Mouse (Mus musculus) MEL (cell line): ENCODE results near the gene Stx1a. TPM values are rescaled to one million over a fixed set of nuclear protein-coding genes. Genes with fewer than 3 reads are reported as not detected.

ENCODE experiments used
- DNase-seq: peaks from one replicate; pipeline ENCODE4 v3.0.0; 2011; ENCODE audit warnings: low read depth, low spot score
- H3K27ac ChIP-seq: 2 replicates; pipeline ENCODE4 v1.5.1; 2012; ENCODE audit warnings: low read depth, mild to moderate bottlenecking, control low read depth, low read length, moderate library complexity; ENCODE audit not compliant: control insufficient read depth
- H3K27me3 ChIP-seq, 2 experiments: fragments of 150-350 bp in 1 of 2; sonication (generic) in 1 of 2; 2 replicates each; pipeline ENCODE4 v1.6.1; 2012; ENCODE audit warnings: low read length in 2 of 2, mild to moderate bottlenecking in 2 of 2, improper control_type of control experiment in 1 of 2, moderate library complexity in 1 of 2; ENCODE audit not compliant: insufficient read depth in 2 of 2, control insufficient read depth in 1 of 2
- H3K36me3 ChIP-seq, 2 experiments: 2 replicates each; pipeline ENCODE4 v1.6.1; 2012 to 2014; ENCODE audit warnings: low read length in 2 of 2, improper control_type of control experiment in 1 of 2, inconsistent platforms in 1 of 2, mild to moderate bottlenecking in 1 of 2; ENCODE audit not compliant: insufficient read depth in 2 of 2, control insufficient read depth in 1 of 2
- H3K4me1 ChIP-seq, 2 experiments: fragments of 150-350 bp in 1 of 2; sonication (generic) in 1 of 2; 2 replicates each; pipeline ENCODE4 v1.6.1; 2012; ENCODE audit warnings: low read length in 2 of 2, improper control_type of control experiment in 1 of 2, mild to moderate bottlenecking in 1 of 2; ENCODE audit not compliant: insufficient read depth in 2 of 2, control insufficient read depth in 1 of 2
- H3K4me3 ChIP-seq, 2 experiments: fragments of 150-350 bp in 1 of 2; sonication (generic) in 1 of 2; 2 replicates each; pipeline ENCODE4 v1.5.1; 2012; ENCODE audit warnings: low read depth in 2 of 2, low read length in 2 of 2, mild to moderate bottlenecking in 2 of 2, moderate library complexity in 2 of 2, control low read depth in 1 of 2, improper control_type of control experiment in 1 of 2; ENCODE audit not compliant: control insufficient read depth in 1 of 2, insufficient read depth in 1 of 2
- H3K79me2 ChIP-seq: 2 replicates; pipeline ENCODE4 v1.6.1; 2012; ENCODE audit warnings: mild to moderate bottlenecking, low read length, moderate library complexity; ENCODE audit not compliant: control insufficient read depth, poor library complexity, insufficient read depth
- H3K9ac ChIP-seq: 2 replicates; pipeline ENCODE4 v1.6.1; 2012; ENCODE audit warnings: low read depth, mild to moderate bottlenecking, control low read depth, low read length, moderate library complexity; ENCODE audit not compliant: control insufficient read depth, poor library complexity, severe bottlenecking
- H3K9me3 ChIP-seq: fragments of 150-350 bp; sonication (generic); replicated peaks from 2 replicates; pipeline ENCODE4 v1.6.1; 2012; ENCODE audit warnings: mild to moderate bottlenecking, low read length, improper control_type of control experiment, moderate library complexity; ENCODE audit not compliant: insufficient read depth
- CHD1 ChIP-seq: IDR thresholded peaks from 2 replicates; pipeline ENCODE4 v1.6.1; 2012; ENCODE audit warnings: low read depth, mild to moderate bottlenecking, inconsistent platforms, low read length, improper control_type of control experiment
- CTCF ChIP-seq, 3 experiments: IDR thresholded peaks in 2 of 3; conservative IDR thresholded peaks in 1 of 3; 2 replicates each; pipeline ENCODE4 v1.5.1; 2011 to 2012; ENCODE audit warnings: low read length in 3 of 3, low read depth in 2 of 3, mild to moderate bottlenecking in 2 of 3, improper control_type of control experiment in 1 of 3, inconsistent platforms in 1 of 3, mixed read lengths in 1 of 3, moderate library complexity in 1 of 3; ENCODE audit not compliant: control insufficient read depth in 1 of 3, insufficient read depth in 1 of 3, poor library complexity in 1 of 3, severe bottlenecking in 1 of 3
- ELF1 ChIP-seq: IDR thresholded peaks from 2 replicates; pipeline ENCODE4 v1.6.1; 2014; ENCODE audit warnings: low read depth, mild to moderate bottlenecking, inconsistent platforms, low read length, improper control_type of control experiment, moderate library complexity
- EP300 ChIP-seq, 2 experiments: IDR thresholded peaks; 2 replicates each; pipeline ENCODE4 v1.6.1; 2011; ENCODE audit warnings: improper control_type of control experiment in 2 of 2, low read length in 2 of 2, low read depth in 1 of 2, mild to moderate bottlenecking in 1 of 2
- ETS1 ChIP-seq: IDR thresholded peaks from 2 replicates; pipeline ENCODE4 v1.6.1; 2012; ENCODE audit warnings: low read depth, mild to moderate bottlenecking, inconsistent platforms, low read length, improper control_type of control experiment, moderate library complexity
- GABPA ChIP-seq: IDR thresholded peaks from 2 replicates; pipeline ENCODE4 v1.6.1; 2012; ENCODE audit warnings: low read depth, mild to moderate bottlenecking, inconsistent platforms, low read length, improper control_type of control experiment, moderate library complexity
- GATA1 ChIP-seq: IDR thresholded peaks from 2 replicates; pipeline ENCODE4 v1.6.1; 2011; ENCODE audit warnings: low read depth, low read length, improper control_type of control experiment
- MXI1 ChIP-seq: IDR thresholded peaks from 2 replicates; pipeline ENCODE4 v1.6.1; 2011; ENCODE audit warnings: mild to moderate bottlenecking, low read depth, low read length, improper control_type of control experiment
- MYB ChIP-seq: IDR thresholded peaks from 2 replicates; pipeline ENCODE4 v1.6.1; 2011; ENCODE audit warnings: mild to moderate bottlenecking, low read depth, low read length, improper control_type of control experiment
- MYC ChIP-seq: IDR thresholded peaks from 2 replicates; pipeline ENCODE4 v1.6.1; 2011; ENCODE audit warnings: low read depth, mild to moderate bottlenecking, low read length, improper control_type of control experiment, moderate library complexity
- NELFE ChIP-seq: IDR thresholded peaks from 2 replicates; pipeline ENCODE4 v1.6.1; 2011; ENCODE audit warnings: low read depth, low read length, improper control_type of control experiment
- NRF1 ChIP-seq: IDR thresholded peaks from 2 replicates; pipeline ENCODE4 v1.6.1; 2014; ENCODE audit warnings: low read depth, mild to moderate bottlenecking, inconsistent platforms, low read length, improper control_type of control experiment, moderate library complexity; ENCODE audit not compliant: poor library complexity, insufficient read depth, severe bottlenecking
- POLR2AphosphoS2 ChIP-seq: IDR thresholded peaks from 2 replicates; pipeline ENCODE4 v1.6.1; 2011; ENCODE audit warnings: low read length, improper control_type of control experiment
- RCOR1 ChIP-seq: IDR thresholded peaks from 2 replicates; pipeline ENCODE4 v1.6.1; 2012; ENCODE audit warnings: low read depth, mild to moderate bottlenecking, inconsistent platforms, low read length, improper control_type of control experiment
- SIN3A ChIP-seq: IDR thresholded peaks from 2 replicates; pipeline ENCODE4 v1.6.1; 2012; ENCODE audit warnings: low read length, improper control_type of control experiment, inconsistent platforms
- TAL1 ChIP-seq: IDR thresholded peaks from 2 replicates; pipeline ENCODE4 v1.6.1; 2012; ENCODE audit warnings: mild to moderate bottlenecking, inconsistent platforms, low read length, moderate library complexity, mixed read lengths
- TBP ChIP-seq: IDR thresholded peaks from 2 replicates; pipeline ENCODE4 v1.8.0; 2011; ENCODE audit warnings: low read depth, low read length, improper control_type of control experiment
- TCF12 ChIP-seq: IDR thresholded peaks from 2 replicates; pipeline ENCODE4 v1.6.1; 2014; ENCODE audit warnings: low read depth, mild to moderate bottlenecking, inconsistent platforms, low read length, improper control_type of control experiment, moderate library complexity
- ZKSCAN1 ChIP-seq: IDR thresholded peaks from 2 replicates; pipeline ENCODE4 v1.6.1; 2012; ENCODE audit warnings: low read depth, mild to moderate bottlenecking, inconsistent platforms, low read length, improper control_type of control experiment, moderate library complexity
- polyA plus RNA-seq, 2 experiments: library from polyadenylated mRNA; stranded (reverse) in 1 of 2; unstranded in 1 of 2; fragments of >175 nt in 1 of 2; fragments of >200 nt in 1 of 2; gene quantifications; 2 replicates each; pipeline versions ENCODE4 v1.2.1 to v1.2.4; 2012; ENCODE audit warnings: low replicate concordance in 2 of 2, low read depth in 1 of 2; ENCODE audit not compliant: insufficient read length in 2 of 2, insufficient read depth in 1 of 2, missing spikeins in 1 of 2
- total RNA-seq: library from RNA; depleted of rRNA; stranded (reverse); fragments of 300-350 nt; gene quantifications from 2 replicates; pipeline ENCODE4 v1.2.3, GENCODE M21; 2012

Stx1a gene
- total and polyA plus RNA-seq, 3 experiments, result 3.3 to 6.0 TPM; not detected in 1

GRCm38 (mm10) chr5:134976164-134976563 is 47.1 kb upstream of the Stx1a start (continued):
- TF ChIP-seq NELFE (peak; percentile 40), MYC (peak; percentile 67), RCOR1 (peak; percentile 71), SIN3A (peak; percentile 80), POLR2AphosphoS2 (no peak), ZKSCAN1 (no peak), CHD1 (no peak), CTCF (IDR thresholded peaks at IDR 0.05 in 2 of 3, conservative IDR thresholded peaks at IDR 0.05 in 1 of 3; ENCODE audit: control insufficient read depth in 1 of 3, insufficient read depth in 1 of 3, low read depth in 2 of 3, low read length in 3 of 3, poor library complexity in 1 of 3, severe bottlenecking in 1 of 3) (no peak), ELF1 (peak; percentile 37; the same call in 1 of the 2 replicates), NRF1 (no peak)

- peak; percentile 72 for DNase-seq
- H3K36me3 ChIP-seq, result peaks cover 0 to 37% of the 10 kb centered on the region in 2 experiments; a peak in 2 of 4 replicates
- peak overlapping the region; percentile 32 for H3K9ac ChIP-seq
- H3K27me3 ChIP-seq, result no peaks in the 10 kb centered on the region
- peaks cover 13 to 50% of the 10 kb centered on the region in 2 experiments for H3K4me1 ChIP-seq
- peak overlapping the region; percentile 24 to 46 for H3K4me3 ChIP-seq
- 0 out of 2 replicates have a peak, but pooled peaks cover 2% of the 10 kb centered on the region for H3K79me2 ChIP-seq
- TF ChIP-seq TAL1 (peak; percentile 45), MXI1 (no peak), TBP (no peak), GATA1 (peak; percentile 70), SIN3A (peak; percentile 25), MYB (peak; percentile 88), CHD1 (no peak), RCOR1 (no peak; the same call in 1 of the 2 replicates), TCF12 (peak; percentile 68), ETS1 (peak; percentile 73), GABPA (no peak), EP300 (IDR thresholded peaks at IDR 0.05; ENCODE audit: low read depth in 1 of 2, low read length in 2 of 2) (peak; percentile 81 to 93)
- H3K27ac ChIP-seq, result peak overlapping the region; percentile 71
- H3K9me3 ChIP-seq, result no peaks in the 10 kb centered on the region
Observed at GRCm38 (mm10) chr5:134976577-134977250, 46.6 kb upstream of the Stx1a start.
